Mouse (Mus musculus) retina, postnatal 1 day (tissue): ENCODE measurements around the gene C6.

Experiments
- DNase-seq: peaks from one replicate; pipeline ENCODE4 v3.0.0-alpha.2; 2012

C6 gene

DNA sequence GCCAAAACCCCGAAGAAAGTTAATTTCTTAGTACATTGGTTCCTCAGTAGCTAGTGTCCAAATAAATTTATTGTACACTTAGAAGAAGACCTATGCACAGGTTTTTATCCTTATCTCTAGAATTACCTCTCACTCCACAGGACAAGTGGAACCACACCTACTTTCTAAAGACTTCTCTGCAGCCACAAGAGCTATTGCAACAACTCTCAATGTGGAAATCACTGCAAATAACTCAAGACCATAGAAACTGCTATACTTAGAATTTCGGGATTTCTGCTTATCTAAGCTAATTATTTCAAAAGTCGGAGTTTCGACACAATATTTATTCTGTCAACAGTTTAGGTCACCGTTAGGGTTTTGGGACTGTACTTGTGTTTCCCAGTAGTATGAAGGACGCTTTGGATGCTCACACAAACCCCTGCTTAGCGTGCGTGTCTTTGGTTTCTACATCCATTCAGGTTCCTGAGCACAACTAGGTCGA lies at the start of gene C6:
Gene C6 (plus strand): TSS at position 346 of the 481 bp plus-strand sequence.
- DNase-seq: no peak

DNA sequence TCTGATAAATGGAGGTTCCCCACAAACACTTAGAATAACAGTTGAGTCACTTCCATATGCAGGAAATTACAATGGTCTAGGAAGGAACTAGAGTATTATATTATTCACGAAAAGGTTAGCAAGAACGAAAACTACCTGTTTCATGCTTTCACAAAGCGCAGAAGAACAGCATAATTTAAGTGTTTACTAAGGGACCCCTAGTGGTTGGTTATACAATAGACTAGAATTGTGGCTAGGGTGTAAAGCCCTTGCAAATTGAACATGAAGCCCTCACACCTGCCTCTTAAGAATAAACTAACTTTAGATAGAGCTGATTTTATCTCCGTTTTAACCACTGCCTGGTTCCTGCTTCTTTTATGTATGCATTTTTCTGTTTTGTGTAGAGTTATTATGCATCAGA lies 29.4 kb upstream of the C6 start:
- no peak for DNase-seq

DNA sequence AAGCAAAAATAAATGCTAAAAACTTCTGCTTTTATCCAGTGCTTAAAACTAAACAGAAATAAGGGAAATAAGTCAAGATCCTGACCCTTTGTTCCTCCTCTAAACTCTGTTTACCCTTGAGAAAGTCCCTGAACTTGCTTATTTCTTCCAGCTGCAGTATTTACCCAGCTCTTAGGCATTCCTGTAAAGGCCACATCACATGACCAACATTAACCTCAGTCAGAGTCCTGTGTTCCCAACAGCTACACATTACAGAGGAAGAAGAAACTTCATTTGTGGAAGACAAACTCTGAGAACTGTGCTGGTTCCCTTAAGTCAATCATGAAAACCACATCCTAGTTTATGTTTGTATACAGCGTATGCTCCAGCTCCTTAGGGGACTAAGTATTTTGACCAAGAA lies 7.2 kb downstream of the C6 start:
- no peak for DNase-seq

DNA sequence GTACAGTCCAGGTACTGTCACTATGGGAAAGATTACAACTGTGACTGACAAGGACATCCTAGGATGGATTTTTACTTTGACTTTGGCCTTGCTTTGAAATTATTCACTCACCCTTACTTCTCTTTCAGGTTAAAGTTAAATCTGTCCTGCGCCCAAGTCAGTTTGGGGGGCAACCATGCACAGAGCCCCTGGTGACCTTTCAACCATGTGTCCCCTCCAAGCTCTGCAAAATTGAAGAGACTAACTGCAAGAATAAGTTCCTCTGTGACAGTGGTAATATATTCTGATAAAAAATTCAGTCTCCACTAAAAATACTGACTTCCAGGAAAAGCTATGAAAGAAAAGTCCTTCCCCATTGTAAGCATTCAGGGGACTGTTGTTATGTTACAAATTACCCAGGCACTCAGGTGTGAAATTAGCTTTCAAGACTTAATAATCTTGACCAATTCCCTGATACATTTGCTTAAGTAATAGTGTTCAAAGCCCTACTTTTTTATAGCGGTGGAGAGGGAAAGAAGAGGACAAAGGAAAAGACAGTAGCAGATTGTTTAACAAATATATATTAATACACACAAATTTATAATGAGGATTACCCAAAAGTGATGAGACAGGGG lies 8.1 kb downstream of the C6 start:
- DNase-seq: no peak

DNA sequence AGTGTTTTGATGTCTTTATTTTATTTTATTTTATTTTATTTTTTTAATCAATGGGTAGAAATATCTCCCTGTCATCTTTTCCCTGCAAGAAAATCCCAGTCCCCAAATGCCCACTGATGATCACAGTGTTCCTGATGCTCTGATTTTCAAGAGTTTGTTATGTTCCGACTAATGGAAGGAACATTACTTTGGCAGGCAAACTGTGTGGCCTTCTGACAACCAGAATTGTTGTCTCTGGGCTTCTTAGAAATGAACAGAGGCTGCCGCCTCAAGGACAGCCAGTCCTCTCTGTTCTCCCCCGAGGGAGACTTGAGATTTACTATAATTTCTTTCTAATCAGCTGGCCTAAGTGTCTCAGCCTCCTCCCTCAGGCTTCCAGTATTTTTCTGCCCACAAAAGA lies 20.7 kb downstream of the C6 start:
- DNase-seq: no peak

DNA sequence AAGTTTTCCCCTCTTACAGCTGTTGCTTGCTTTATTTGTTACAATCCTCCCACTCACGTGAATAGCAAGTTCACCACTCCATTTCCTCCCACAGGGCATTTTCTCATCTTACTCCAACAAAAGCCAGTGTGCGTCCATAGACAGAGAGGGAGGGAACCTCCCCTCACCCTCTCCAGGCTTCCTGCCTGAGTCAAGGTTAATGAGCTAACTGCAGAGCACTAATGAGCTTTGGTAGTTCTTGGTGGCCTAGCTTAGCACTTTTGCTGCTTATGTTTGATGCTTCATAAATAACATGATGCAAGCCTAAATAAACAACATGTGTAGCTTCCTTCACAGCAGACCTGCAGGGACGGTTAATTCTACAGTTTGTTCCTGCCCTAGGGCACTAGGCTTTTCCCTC lies 63.4 kb downstream of the C6 start:
- DNase-seq: peak; percentile 40

DNA sequence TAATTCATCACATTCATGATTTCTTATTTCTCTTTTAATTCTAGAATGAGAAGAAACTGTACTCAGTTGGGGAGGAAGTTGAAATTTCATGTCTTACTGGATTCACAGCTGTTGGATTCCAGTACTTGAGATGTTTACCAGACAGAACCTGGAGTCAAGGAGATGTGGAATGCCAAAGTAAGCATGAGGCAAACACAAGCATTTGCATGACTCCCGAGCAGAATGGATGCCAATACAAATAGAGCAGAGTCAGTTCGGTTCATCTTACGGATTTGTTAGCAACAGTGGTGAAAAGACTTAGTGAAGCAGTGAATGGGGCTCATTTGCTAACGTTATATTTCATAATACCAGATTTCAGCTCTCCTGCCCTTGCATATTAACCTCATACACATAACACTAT lies 69.9 kb downstream of the C6 start:
- no peak for DNase-seq

DNA sequence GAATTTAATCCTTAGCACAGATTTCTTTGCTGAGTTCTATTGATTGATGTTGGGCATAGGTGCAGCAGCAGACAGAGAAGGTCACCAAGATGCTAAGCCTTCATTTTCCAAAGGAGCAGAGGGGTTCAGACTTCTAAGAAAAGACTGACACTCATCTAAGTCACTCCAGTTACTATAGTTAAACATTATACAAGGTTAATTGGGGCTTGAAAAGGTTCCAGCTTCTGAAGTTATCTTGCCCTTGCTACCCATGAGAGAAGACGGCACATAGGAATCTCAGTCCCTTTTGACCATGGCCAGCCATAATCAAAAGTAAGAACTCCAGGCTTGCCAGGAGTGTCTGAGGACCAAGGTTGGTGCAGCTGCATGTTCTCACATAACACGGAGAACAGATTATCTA lies 77.3 kb downstream of the C6 start:
- DNase-seq: no peak

DNA sequence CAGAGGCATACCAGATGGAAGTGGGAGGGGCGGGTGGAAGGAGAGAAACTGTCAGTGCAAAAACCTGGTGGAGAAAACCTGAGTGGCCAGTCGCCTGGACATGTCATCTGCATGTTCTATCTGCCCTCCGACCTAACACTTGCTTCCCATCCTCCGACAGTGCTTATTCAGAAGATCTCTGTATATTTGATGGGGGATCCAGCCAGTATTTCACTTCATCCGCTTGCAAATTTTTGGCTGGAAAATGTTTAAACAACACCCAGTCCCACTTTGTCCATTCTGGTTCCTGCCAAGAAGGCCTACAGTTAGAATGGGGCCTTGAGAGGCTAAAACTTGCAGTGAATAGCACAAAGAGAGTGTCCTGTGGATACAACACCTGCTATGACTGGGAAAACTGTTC lies 81.2 kb downstream of the C6 start:
- DNase-seq: no peak

DNA sequence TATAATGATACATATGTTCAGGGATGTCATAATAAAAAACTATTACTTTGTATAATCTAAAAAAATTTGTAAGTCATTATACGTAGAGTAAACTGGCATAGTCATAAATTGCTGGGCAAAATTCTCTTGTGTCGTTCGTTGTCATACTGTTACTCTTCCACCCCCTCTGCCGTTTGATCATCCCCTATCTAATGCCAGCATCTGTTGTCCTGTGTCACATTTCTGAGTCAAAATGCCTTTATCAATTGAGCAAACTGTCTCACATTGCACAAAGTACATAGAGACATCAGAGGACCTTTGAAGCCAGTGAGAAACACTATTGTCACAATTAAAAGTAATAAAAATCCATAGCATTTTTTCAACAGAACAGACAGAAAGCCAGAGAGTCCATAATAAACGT lies 88.0 kb downstream of the C6 start:
- no peak for DNase-seq

DNA sequence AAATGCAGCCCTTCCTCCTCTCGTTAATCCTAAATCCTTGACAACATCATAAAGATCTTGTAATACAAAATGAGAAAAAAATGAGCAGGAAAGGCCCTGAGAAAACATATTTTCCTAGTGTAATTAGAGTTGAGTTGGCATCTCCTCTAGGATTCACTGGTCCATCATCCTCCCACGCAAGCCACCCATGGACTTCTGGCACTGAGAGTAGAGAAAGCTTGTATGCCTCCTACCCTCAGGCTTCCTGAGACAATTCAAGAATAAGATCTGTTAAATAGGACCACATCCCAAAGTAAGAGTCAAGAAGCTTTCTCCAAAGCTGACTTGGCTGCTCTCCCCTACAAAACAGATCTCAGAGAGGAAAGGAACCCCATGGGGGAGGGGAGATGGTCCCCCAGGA lies 88.7 kb downstream of the C6 start:
- no peak for DNase-seq

DNA sequence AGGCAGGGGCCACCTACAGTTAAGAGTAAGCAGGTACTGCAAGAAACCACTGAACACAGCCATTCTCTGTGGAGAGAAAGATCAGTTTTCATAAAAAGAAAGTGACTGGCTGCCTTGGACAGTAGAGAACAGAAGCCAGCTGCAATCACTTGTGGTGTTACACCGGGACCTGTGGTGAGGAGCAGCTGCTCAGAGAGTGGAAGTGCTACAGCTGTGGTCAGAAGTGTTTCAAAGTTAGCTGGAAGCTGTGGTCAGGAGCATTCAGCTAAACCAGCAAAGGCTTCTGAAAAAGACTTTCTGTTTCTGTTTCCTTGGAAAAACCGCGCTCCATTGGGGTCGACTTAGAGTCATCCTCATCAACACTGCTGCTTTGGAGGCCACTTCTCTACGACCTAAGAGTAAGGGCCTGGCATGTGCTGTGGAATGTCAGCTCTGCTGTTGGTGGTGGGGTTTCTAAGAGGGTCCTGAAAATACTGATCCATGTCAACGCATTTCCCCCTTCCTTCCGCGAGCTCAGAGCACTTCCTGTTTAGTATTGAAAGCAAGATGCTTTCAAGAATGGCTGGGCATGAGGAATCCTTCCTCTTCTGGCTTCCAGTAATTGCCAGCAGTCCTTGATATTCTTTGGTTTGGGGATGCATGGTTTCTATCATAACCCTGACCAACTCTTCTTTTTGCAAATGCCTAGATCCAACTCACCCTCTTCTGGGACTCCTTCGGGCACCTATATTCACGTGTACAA lies 89.9 kb downstream of the C6 start:
- no peak for DNase-seq

DNA sequence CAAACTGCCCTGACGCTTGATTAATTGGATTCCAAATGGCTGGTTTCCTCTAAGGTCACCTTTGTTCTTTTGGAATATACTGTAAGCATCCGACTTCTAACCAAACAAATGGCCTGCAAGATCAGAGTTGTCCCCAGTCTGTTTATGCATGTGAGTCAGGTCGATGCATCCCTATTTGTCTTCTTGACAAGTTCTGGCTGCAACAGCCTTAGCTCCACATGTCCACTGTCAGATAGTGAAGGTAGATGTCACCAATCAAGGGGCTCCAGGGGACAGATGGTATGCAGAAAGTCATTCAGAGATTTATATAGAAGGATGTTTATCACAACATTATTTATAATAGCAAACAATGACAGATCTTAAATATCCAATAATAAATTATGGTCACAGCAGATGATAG lies 91.5 kb downstream of the C6 start:
- DNase-seq: no peak

DNA sequence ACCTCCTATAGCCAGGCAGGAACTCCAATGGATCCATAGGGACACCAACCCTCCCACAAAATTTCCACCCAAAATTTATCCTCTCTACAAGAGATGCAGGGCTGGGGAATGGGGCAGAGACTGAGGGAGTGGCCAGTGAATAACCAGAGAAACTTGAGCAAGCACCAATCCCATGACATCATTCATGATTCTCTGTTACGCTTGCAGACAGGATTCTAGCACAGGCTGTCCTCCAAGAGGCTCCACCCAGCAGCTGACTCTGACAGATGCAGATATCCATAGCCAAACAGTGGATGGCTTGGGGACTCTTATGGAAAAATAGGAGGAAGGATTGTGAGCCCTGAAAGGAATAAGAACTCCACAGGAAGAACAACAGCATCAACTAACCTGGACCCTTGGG lies 94.2 kb downstream of the C6 start:
- DNase-seq: no peak

DNA sequence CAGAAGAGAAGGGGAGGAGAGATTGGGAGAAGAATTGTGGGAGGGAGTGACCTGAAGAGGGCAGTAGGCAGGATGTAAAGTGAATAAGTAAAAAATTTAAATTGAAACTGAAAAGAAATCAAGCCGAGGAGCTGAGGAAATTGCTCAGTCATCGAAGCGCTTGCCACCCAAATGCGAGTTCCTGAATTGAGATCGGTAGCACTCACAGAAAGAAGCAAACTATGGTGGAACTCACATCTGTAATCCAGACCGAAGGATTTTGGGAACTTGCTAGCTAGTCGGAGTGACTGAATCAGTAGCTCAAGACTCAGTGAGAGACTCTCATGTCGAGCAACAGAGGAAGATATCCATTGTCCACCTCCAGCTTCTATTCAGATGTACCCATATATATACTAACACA lies 94.8 kb downstream of the C6 start:
- DNase-seq: no peak

DNA sequence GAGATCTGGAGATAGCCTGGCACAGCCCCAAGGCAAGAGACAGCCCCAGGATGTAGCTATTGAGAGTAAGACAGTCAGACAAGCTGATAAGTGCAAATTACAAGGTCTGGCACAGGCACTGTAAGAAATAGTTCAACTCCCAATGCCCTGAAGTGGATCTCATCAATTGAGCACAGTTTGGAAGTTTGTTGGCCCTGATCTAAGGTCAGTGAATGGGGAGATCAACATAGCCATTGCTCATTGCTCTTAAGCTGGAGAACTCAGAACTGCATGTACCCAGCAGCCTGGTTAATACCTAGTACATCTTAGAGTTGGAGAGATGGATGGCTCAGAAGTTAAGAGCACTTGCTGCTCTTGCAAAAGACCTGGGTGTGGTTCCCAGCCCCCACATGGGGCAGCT lies 100.8 kb downstream of the C6 start:
- DNase-seq: no peak

DNA sequence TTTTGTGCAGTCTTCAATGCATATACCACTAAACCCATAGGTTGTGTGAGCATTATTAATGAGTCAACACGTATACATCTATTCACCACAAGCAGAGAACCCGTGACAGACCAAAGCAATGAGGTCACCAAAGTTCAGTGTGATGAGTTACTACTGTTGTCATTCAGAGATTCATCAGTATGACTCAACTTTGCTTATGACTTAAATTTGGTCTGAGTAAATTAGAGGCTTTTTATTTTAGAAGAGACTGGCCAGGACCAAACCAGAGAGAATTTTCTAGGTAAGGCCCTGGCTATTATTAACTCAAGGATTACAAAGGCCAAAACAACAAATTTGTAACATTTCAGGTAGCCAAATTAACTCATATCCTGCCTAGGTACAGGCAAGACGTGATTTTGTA lies 109.4 kb downstream of the C6 start:
- no peak for DNase-seq

DNA sequence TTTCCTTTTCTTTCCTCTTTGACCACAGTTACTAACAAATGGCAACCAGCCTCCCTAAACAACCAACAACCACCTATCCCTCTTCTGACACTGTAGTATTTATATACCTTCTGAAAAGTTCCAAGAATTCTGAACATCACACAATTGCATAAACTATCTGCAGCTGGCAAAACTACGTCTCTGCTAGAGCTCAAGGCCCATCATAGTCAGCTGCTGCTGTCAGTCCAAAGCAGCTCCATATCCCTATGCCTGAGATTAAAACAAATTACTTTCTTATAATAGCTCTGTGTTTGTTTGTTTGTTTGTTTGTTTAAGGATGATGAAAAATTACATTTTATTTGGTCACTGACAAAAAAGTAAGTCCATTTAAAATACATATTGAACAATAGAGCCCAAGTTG lies 123.0 kb downstream of the C6 start:
- no peak for DNase-seq
